Mouse (Mus musculus) left cerebral cortex, adult 2 months (tissue): ENCODE results near the gene Evl. TPM values are rescaled to one million over a fixed set of nuclear protein-coding genes. Genes with fewer than 3 reads are reported as not detected.
A peak's percentile ranks its signal among the peaks of the same experiment; 100 is the strongest.

Experiments
- DNase-seq, 2 experiments: peaks; one replicate each; pipeline ENCODE4 v3.0.0; 2021 to 2022; ENCODE audit warnings: low spot score in 2 of 2, mixed read lengths in 1 of 2; ENCODE audit errors: extremely low spot score in 1 of 2
- H3K27ac ChIP-seq: fragments of 200-600 bp; 2 replicates; pipeline ENCODE4 v1.8.1; 2022
- H3K4me3 ChIP-seq: fragments of 200-600 bp; 2 replicates; pipeline ENCODE4 v1.8.1; 2022
- CTCF ChIP-seq: fragments of 200-600 bp; IDR thresholded peaks from 2 replicates; pipeline ENCODE4 v1.8.1; 2022; ENCODE audit warnings: antibody characterized with exemption, mild to moderate bottlenecking, moderate library complexity
- intact Hi-C: fragments of 180-260 bp; cut with DNase I; formaldehyde crosslinking; loops from one replicate; pipeline ENCODE4 v1.15.1; 2025
- total RNA-seq, 2 experiments: library from RNA; stranded (reverse); gene quantifications; 2 replicates each; pipeline ENCODE4 v1.2.3; 2021

Gene Evl
- total RNA-seq, 2 experiments from 2014 or later: 242 to 249 TPM

- Histone ChIP-seq H3K4me3 (no peak overlapping the region), H3K27ac (peak overlapping the region; percentile 26; the same call in 1 of the 2 replicates)
- no peak for TF ChIP-seq CTCF
- intact Hi-C loops: no loop called here
- no peak for DNase-seq
These were observed 7.9 kb upstream of the Evl start for GRCm38 (mm10) chr12:108546508-108547153.

- Histone ChIP-seq H3K4me3 (no peak overlapping the region), H3K27ac (no peak overlapping the region; the same call in 1 of the 2 replicates)
- intact Hi-C loops: no loop called here
- peak; percentile 41 for TF ChIP-seq CTCF
- DNase-seq: no peak
These were observed 7.2 kb upstream of the Evl start for GRCm38 (mm10) chr12:108547251-108547875.

- intact Hi-C loops: no loop called here
These were observed 2.8 kb upstream of the Evl start for GRCm38 (mm10) chr12:108551731-108552130.

GRCm38 (mm10) chr12:108553079-108553478 is 1.4 kb upstream of the Evl start:
- H3K27ac ChIP-seq: no peak overlapping the region
- DNase-seq: no peak
- no peak overlapping the region for H3K4me3 ChIP-seq
- intact Hi-C loops: no loop called here
- TF ChIP-seq CTCF: no peak

More at GRCm38 (mm10) chr12:108551731-108552130, 2.8 kb upstream of the Evl start:
- DNase-seq: no peak
- no peak overlapping the region for H3K4me3 ChIP-seq
- no peak for TF ChIP-seq CTCF
- H3K27ac ChIP-seq: no peak overlapping the region

- Histone ChIP-seq H3K4me3 (peak overlapping the region; percentile 83), H3K27ac (peak overlapping the region; percentile 83)
- no peak; the same call in 1 of the 2 replicates for TF ChIP-seq CTCF
- peak; percentile 56 to 64 for DNase-seq
- intact Hi-C loops: loop anchor here (2.0 kb wide), 3 partner anchors 52 to 204 kb away; no protein-coding TSS in a partner anchor
These were observed 489 bp downstream of the Evl start for GRCm38 (mm10) chr12:108554861-108555556.

GRCm38 (mm10) chr12:108558194-108558593 is 3.7 kb downstream of the Evl start:
- DNase-seq: no peak
- no peak overlapping the region for H3K27ac ChIP-seq
- intact Hi-C loops: no loop called here
- no peak overlapping the region for H3K4me3 ChIP-seq
- TF ChIP-seq CTCF: no peak; the same call in none of the 2 replicates

- no peak for DNase-seq
- Histone ChIP-seq H3K27ac (no peak overlapping the region), H3K4me3 (no peak overlapping the region)
- TF ChIP-seq CTCF: peak; percentile 72
- intact Hi-C loops: no loop called here
These were observed 8.7 kb downstream of the Evl start for GRCm38 (mm10) chr12:108563238-108563637.

GRCm38 (mm10) chr12:108564910-108565506 is 10.5 kb downstream of the Evl start:
- DNase-seq: no peak
- Histone ChIP-seq H3K27ac (no peak overlapping the region), H3K4me3 (no peak overlapping the region)
- TF ChIP-seq CTCF: no peak
- intact Hi-C loops: no loop called here

- Histone ChIP-seq H3K4me3 (no peak overlapping the region), H3K27ac (no peak overlapping the region)
- no peak for TF ChIP-seq CTCF
- intact Hi-C loops: no loop called here
- peak; percentile 39 to 57 for DNase-seq
These were observed 24.8 kb downstream of the Evl start for GRCm38 (mm10) chr12:108579156-108579871.

GRCm38 (mm10) chr12:108583775-108584174 is 29.3 kb downstream of the Evl start:
- no peak overlapping the region for H3K27ac ChIP-seq
- intact Hi-C loops: no loop called here
- no peak for TF ChIP-seq CTCF
- H3K4me3 ChIP-seq: no peak overlapping the region
- DNase-seq: no peak

- DNase-seq: no peak
- no peak for TF ChIP-seq CTCF
- Histone ChIP-seq H3K4me3 (no peak overlapping the region), H3K27ac (no peak overlapping the region)
- intact Hi-C loops: no loop called here
These were observed 35.6 kb downstream of the Evl start for GRCm38 (mm10) chr12:108590131-108590530.
